Mouse (Mus musculus): ENCODE measurements around the gene Alg1. TPM values are rescaled to one million over a fixed set of nuclear protein-coding genes. Genes with fewer than 3 reads are reported as not detected.

Gene Alg1
- polyA plus RNA-seq, 1 experiment from 2014 or later = 22.1 TPM

DNA sequence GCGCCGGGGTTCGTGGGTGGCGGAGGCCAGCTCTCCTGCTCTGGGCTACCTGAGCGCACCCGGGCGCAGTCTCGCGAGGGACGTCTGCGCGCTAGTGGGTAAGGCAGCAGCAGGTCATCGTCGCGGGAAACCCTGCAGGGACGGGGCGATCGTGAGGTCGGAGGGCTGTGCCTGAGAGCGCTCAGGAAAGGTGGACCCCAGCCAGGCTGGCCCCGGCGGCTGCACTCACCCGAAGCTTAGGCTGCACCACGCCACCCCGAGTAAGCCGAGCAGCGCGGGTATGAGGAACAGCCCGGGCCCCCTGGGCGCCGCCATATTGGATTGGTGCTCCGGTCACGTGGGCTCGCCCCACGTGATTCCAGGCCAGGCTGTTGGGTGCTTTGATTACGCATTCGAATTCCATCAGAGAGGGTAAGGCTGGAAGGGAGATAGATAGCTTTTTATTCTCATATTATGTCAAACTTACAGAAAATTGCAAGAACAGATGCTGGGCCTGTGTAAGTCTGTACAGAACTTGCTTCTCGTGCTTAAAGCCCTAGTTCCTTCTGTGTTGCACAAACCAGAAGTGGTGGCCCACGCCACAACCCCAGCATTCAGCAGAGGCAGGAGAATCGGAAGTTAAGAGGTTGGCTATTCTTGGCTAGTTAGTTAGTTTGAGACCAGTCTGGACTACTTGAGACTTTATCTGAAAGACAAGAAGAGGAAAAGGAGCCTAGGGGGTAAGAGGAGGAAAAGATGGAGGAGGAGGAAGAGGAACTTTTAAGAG, 29.6 kb upstream of the Alg1 start, which contains the start of gene Nagpa:
Gene Nagpa (minus strand): TSS at position 345 of the 766 bp plus-strand sequence.
- WGBS = 4% methylated on average over 40 of the region's 40 CpGs
- Histone ChIP-seq H3K9ac (ENCODE audit: low read length) (peak within 1 kb of the TSS; percentile 48), H3K4me1 (replicated peaks; ENCODE audit: control insufficient read depth, insufficient read depth, low read length) (peaks cover 2% of the 10 kb centered on the region; the same call in 1 of the 2 replicates), H3K4me3 (ENCODE audit: low read depth, low read length) (peak within 1 kb of the TSS; percentile 59), H3K4me2 (ENCODE audit: low read depth, low read length, severe bottlenecking) (peak within 1 kb of the TSS; percentile 97), H3K27ac (ENCODE audit: low read depth, low read length) (no peak within 1 kb of the TSS), H3K9me3 (ENCODE audit: control insufficient read depth, low read length) (no peaks in the 10 kb centered on the region), H3K27me3 (ENCODE audit: control insufficient read depth, insufficient read depth, low read length) (no peaks in the 10 kb centered on the region), H3K36me3 (ENCODE audit: control insufficient read depth, insufficient read depth, low read length) (no peaks in the 10 kb centered on the region)
- DNase-seq (ENCODE audit: low spot score) = peak; percentile 90
- peak; percentile 93 for ATAC-seq (replicated peaks; ENCODE audit: low FRiP score)

- H3K9me3 ChIP-seq (ENCODE audit: control insufficient read depth, low read length) = no peaks in the 10 kb centered on the region
- H3K9ac ChIP-seq (ENCODE audit: low read length) = no peak overlapping the region
- H3K36me3 ChIP-seq (ENCODE audit: control insufficient read depth, insufficient read depth, low read length) = no peaks in the 10 kb centered on the region
- H3K4me1 ChIP-seq (replicated peaks; ENCODE audit: control insufficient read depth, insufficient read depth, low read length) = peaks cover 2% of the 10 kb centered on the region; the same call in 1 of the 2 replicates
- H3K27ac ChIP-seq (ENCODE audit: low read depth, low read length) = no peak overlapping the region
- no peaks in the 10 kb centered on the region for H3K27me3 ChIP-seq (ENCODE audit: control insufficient read depth, insufficient read depth, low read length)
- no peak overlapping the region for H3K4me2 ChIP-seq (ENCODE audit: low read depth, low read length, severe bottlenecking)
- no peak for DNase-seq (ENCODE audit: low spot score)
- H3K4me3 ChIP-seq (ENCODE audit: low read depth, low read length) = no peak overlapping the region
- WGBS = 91% methylated on average over 5 of the region's 5 CpGs
- ATAC-seq (replicated peaks; ENCODE audit: low FRiP score) = no peak
Measured at GRCm38 (mm10) chr16:5205431-5205970, 27.9 kb upstream of the Alg1 start.

- H3K36me3 ChIP-seq (ENCODE audit: control insufficient read depth, insufficient read depth, low read length) = no peaks in the 10 kb centered on the region
- no peaks in the 10 kb centered on the region for H3K27me3 ChIP-seq (ENCODE audit: control insufficient read depth, insufficient read depth, low read length)
- no peak for ATAC-seq (replicated peaks; ENCODE audit: low FRiP score)
- no peak overlapping the region for H3K9ac ChIP-seq (ENCODE audit: low read length)
- 78% methylated on average over 5 of the region's 5 CpGs for WGBS
- H3K4me2 ChIP-seq (ENCODE audit: low read depth, low read length, severe bottlenecking) = no peak overlapping the region
- H3K4me3 ChIP-seq (ENCODE audit: low read depth, low read length) = no peak overlapping the region
- H3K9me3 ChIP-seq (ENCODE audit: control insufficient read depth, low read length) = no peaks in the 10 kb centered on the region
- peaks cover 2% of the 10 kb centered on the region; the same call in 1 of the 2 replicates for H3K4me1 ChIP-seq (replicated peaks; ENCODE audit: control insufficient read depth, insufficient read depth, low read length)
- DNase-seq (ENCODE audit: low spot score) = no peak
- H3K27ac ChIP-seq (ENCODE audit: low read depth, low read length) = no peak overlapping the region
Measured at GRCm38 (mm10) chr16:5206051-5206450, 27.4 kb upstream of the Alg1 start.

DNA sequence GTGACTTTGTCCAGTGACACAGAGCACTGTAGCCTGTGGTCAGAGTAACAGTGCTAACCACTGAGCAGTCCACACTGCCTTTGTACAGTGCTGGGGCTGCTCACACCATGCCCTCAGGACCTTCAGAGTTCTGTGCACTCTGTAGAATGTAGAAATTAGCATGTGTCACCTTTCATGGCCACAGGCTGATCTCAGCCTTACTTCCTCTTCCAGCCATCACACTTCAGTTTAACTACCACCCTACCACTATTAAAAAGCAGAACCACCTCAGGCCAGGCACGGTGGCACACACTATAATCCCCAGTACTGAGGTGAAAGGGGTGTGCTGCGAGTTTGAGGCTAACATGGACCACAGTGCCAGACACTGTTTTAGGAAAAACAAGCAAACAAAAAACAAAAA, 23.1 kb upstream of the Alg1 start:
- WGBS = 76% methylated on average over 2 of the region's 2 CpGs

DNA sequence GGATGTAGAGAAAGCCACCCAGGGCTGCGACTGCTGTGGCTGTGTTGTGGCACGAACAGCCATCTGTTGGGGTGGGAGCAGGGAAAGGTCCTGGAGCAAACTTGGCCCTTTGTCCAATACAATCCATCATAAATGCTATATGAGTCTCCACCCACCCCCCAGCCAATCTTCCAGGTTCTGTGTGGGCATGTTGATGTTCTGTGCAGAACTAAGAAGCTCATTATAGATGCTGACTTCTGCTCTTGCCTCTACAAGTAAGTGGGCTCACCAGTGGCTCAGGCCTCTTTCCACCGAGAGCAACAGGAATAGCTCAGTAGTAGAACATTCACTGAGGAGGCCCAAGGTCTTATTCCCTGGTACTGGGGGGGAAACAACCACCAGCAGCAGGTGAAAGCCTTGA, 21.3 kb upstream of the Alg1 start:
- Histone ChIP-seq H3K9ac (ENCODE audit: low read length) (no peak overlapping the region), H3K36me3 (ENCODE audit: control insufficient read depth, insufficient read depth, low read length) (no peaks in the 10 kb centered on the region), H3K4me1 (replicated peaks; ENCODE audit: control insufficient read depth, insufficient read depth, low read length) (no peaks in the 10 kb centered on the region), H3K27ac (ENCODE audit: low read depth, low read length) (no peak overlapping the region), H3K4me2 (ENCODE audit: low read depth, low read length, severe bottlenecking) (no peak overlapping the region), H3K9me3 (ENCODE audit: control insufficient read depth, low read length) (no peaks in the 10 kb centered on the region), H3K4me3 (ENCODE audit: low read depth, low read length) (no peak overlapping the region), H3K27me3 (ENCODE audit: control insufficient read depth, insufficient read depth, low read length) (no peaks in the 10 kb centered on the region)
- 83% methylated on average over 3 of the region's 3 CpGs for WGBS
- no peak for DNase-seq (ENCODE audit: low spot score)
- no peak for ATAC-seq (replicated peaks; ENCODE audit: low FRiP score)

More for the DNA sequence above, 23.1 kb upstream of the Alg1 start:
- H3K9me3 ChIP-seq (ENCODE audit: control insufficient read depth, low read length) = no peaks in the 10 kb centered on the region
- no peaks in the 10 kb centered on the region for H3K27me3 ChIP-seq (ENCODE audit: control insufficient read depth, insufficient read depth, low read length)
- no peak for ATAC-seq (replicated peaks; ENCODE audit: low FRiP score)
- no peak for DNase-seq (ENCODE audit: low spot score)
- H3K27ac ChIP-seq (ENCODE audit: low read depth, low read length) = no peak overlapping the region
- H3K4me2 ChIP-seq (ENCODE audit: low read depth, low read length, severe bottlenecking) = no peak overlapping the region
- no peaks in the 10 kb centered on the region for H3K4me1 ChIP-seq (replicated peaks; ENCODE audit: control insufficient read depth, insufficient read depth, low read length)
- H3K9ac ChIP-seq (ENCODE audit: low read length) = no peak overlapping the region
- H3K36me3 ChIP-seq (ENCODE audit: control insufficient read depth, insufficient read depth, low read length) = no peaks in the 10 kb centered on the region
- H3K4me3 ChIP-seq (ENCODE audit: low read depth, low read length) = no peak overlapping the region

GRCm38 (mm10) chr16:5214126-5214525, 19.3 kb upstream of the Alg1 start:
- H3K4me3 ChIP-seq (ENCODE audit: low read depth, low read length) = no peak overlapping the region
- WGBS = 82% methylated on average over 2 of the region's 2 CpGs
- DNase-seq (ENCODE audit: low spot score) (no peak), ATAC-seq (replicated peaks; ENCODE audit: low FRiP score) (no peak)
- H3K9me3 ChIP-seq (ENCODE audit: control insufficient read depth, low read length) = no peaks in the 10 kb centered on the region
- H3K4me2 ChIP-seq (ENCODE audit: low read depth, low read length, severe bottlenecking) = no peak overlapping the region
- no peaks in the 10 kb centered on the region for H3K27me3 ChIP-seq (ENCODE audit: control insufficient read depth, insufficient read depth, low read length)
- H3K9ac ChIP-seq (ENCODE audit: low read length) = no peak overlapping the region
- no peaks in the 10 kb centered on the region for H3K36me3 ChIP-seq (ENCODE audit: control insufficient read depth, insufficient read depth, low read length)
- no peak overlapping the region for H3K27ac ChIP-seq (ENCODE audit: low read depth, low read length)
- no peaks in the 10 kb centered on the region for H3K4me1 ChIP-seq (replicated peaks; ENCODE audit: control insufficient read depth, insufficient read depth, low read length)

- Histone ChIP-seq H3K4me1 (replicated peaks; ENCODE audit: control insufficient read depth, insufficient read depth, low read length) (no peaks in the 10 kb centered on the region), H3K27ac (ENCODE audit: low read depth, low read length) (no peak overlapping the region), H3K9me3 (ENCODE audit: control insufficient read depth, low read length) (no peaks in the 10 kb centered on the region), H3K27me3 (ENCODE audit: control insufficient read depth, insufficient read depth, low read length) (no peaks in the 10 kb centered on the region), H3K4me3 (ENCODE audit: low read depth, low read length) (no peak overlapping the region), H3K9ac (ENCODE audit: low read length) (no peak overlapping the region), H3K36me3 (ENCODE audit: control insufficient read depth, insufficient read depth, low read length) (no peaks in the 10 kb centered on the region), H3K4me2 (ENCODE audit: low read depth, low read length, severe bottlenecking) (no peak overlapping the region)
- ATAC-seq (replicated peaks; ENCODE audit: low FRiP score) = no peak
- WGBS = 73% methylated on average over 6 of the region's 6 CpGs
- DNase-seq (ENCODE audit: low spot score) = no peak
Measured at GRCm38 (mm10) chr16:5216686-5217085, 16.7 kb upstream of the Alg1 start.

GRCm38 (mm10) chr16:5217341-5218133, 15.9 kb upstream of the Alg1 start:
- no peaks in the 10 kb centered on the region for H3K27me3 ChIP-seq (ENCODE audit: control insufficient read depth, insufficient read depth, low read length)
- no peak for DNase-seq (ENCODE audit: low spot score)
- no peak overlapping the region for H3K9ac ChIP-seq (ENCODE audit: low read length)
- WGBS = 56% methylated on average over 5 of the region's 5 CpGs
- H3K9me3 ChIP-seq (ENCODE audit: control insufficient read depth, low read length) = no peaks in the 10 kb centered on the region
- no peaks in the 10 kb centered on the region for H3K4me1 ChIP-seq (replicated peaks; ENCODE audit: control insufficient read depth, insufficient read depth, low read length)
- H3K36me3 ChIP-seq (ENCODE audit: control insufficient read depth, insufficient read depth, low read length) = no peaks in the 10 kb centered on the region
- no peak overlapping the region for H3K4me2 ChIP-seq (ENCODE audit: low read depth, low read length, severe bottlenecking)
- no peak for ATAC-seq (replicated peaks; ENCODE audit: low FRiP score)
- H3K27ac ChIP-seq (ENCODE audit: low read depth, low read length) = no peak overlapping the region
- H3K4me3 ChIP-seq (ENCODE audit: low read depth, low read length) = no peak overlapping the region
